Mouse (Mus musculus): ENCODE results near the gene Oxld1. TPM values are rescaled to one million over a fixed set of nuclear protein-coding genes. Genes with fewer than 3 reads are reported as not detected.
A peak's percentile ranks its signal among the peaks of the same experiment; 100 is the strongest.

Oxld1 gene
- polyA plus RNA-seq, 1 experiment from 2014 or later: 10.4 TPM

- Histone ChIP-seq H3K9me3 (no peaks in the 10 kb centered on the region), H3K36me3 (peaks cover 83% of the 10 kb centered on the region), H3K27me3 (no peaks in the 10 kb centered on the region), H3K9ac (replicated peaks) (peak overlapping the region; percentile 89), H3K4me1 (replicated peaks) (peaks cover 18% of the 10 kb centered on the region), H3K4me3 (replicated peaks) (peak overlapping the region; percentile 96), H3K27ac (peak overlapping the region; percentile 91), H3K4me2 (peak overlapping the region; percentile 87)
- WGBS: 82% methylated on average over 7 of the region's 7 CpGs
- no peak for ATAC-seq (ENCODE audit: insufficient number of reproducible peaks, insufficient read depth, low FRiP score, low TSS enrichment, low read depth)
Measured at GRCm38 (mm10) chr11:120483448-120483934, 25.6 kb upstream of the Oxld1 start.

GRCm38 (mm10) chr11:120472052-120472451 lies 14.2 kb upstream of the Oxld1 start:
- 94% methylated on average over 6 of the region's 6 CpGs for WGBS
- Histone ChIP-seq H3K4me2 (no peak overlapping the region), H3K4me3 (replicated peaks) (no peak overlapping the region), H3K9me3 (no peaks in the 10 kb centered on the region), H3K36me3 (peaks cover 81% of the 10 kb centered on the region), H3K4me1 (replicated peaks) (peaks cover 9% of the 10 kb centered on the region), H3K27ac (no peak overlapping the region), H3K9ac (replicated peaks) (no peak overlapping the region), H3K27me3 (no peaks in the 10 kb centered on the region)
- no peak for ATAC-seq (ENCODE audit: insufficient number of reproducible peaks, insufficient read depth, low FRiP score, low TSS enrichment, low read depth)

DNA sequence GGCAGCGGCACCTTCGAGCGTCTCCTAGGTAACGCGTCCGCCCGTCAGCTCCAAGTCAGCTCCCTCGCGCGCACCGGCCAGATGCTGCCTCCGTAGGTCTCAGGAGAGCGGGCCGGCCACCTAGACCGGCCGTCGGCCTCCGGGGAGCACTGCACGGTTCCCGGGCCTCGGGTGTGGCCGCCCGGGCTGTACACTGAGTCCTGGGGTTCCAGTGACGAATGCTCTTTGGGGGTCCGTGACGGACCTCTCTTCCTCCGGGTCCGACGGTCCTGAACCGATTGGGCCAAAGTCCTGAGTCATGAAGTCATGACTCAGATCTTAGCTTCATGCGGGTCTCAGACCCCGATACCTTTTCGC lies 9.8 kb upstream of the Oxld1 start:
- no peak; the same call in 1 of the 2 replicates for ATAC-seq (ENCODE audit: insufficient number of reproducible peaks, insufficient read depth, low FRiP score, low TSS enrichment, low read depth)
- Histone ChIP-seq H3K27ac (0 out of 2 replicates have a peak overlapping the region, but pooled peaks have one; percentile 50), H3K4me3 (replicated peaks) (peak overlapping the region; percentile 93), H3K9me3 (no peaks in the 10 kb centered on the region), H3K4me2 (peak overlapping the region; percentile 78), H3K4me1 (replicated peaks) (peaks cover 21% of the 10 kb centered on the region), H3K27me3 (no peaks in the 10 kb centered on the region), H3K9ac (replicated peaks) (peak overlapping the region; percentile 80), H3K36me3 (peaks cover 69% of the 10 kb centered on the region)
- 2% methylated on average over 33 of the region's 33 CpGs for WGBS

DNA sequence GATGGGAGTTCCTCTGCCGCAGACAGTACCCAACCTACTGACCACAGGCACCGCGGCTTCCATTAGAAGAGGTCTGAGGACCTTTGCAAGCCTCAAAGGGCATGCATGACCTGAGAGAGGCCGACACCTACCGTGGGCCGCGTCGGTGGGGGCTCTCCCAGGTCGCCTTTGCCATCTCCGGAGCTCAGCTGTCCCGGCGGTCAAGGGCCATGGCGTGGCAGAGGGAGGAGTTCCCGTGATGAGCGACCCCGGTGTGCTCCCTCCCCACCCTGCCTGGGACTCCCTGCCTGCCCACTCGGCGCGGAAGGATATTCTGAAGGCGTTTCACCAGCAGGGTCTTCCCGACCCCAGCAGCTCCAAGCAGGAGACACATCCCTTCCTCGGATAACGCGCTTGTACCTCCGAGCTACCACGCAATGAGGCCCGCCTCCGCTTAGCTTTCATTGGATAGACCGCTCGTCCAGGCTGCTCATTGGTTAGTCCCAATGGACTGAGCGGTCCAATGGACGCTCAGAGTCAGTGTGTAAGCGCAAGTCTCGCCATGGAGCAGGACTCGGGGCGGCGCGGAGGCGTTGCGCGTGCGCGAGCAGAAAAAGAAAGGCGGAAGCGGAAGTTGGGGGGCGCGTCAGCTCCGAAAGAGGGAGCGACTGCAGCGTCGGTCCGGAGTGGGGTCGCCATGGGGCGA lies 9.3 kb upstream of the Oxld1 start, which contains the start of gene Arl16:
Arl16 (minus strand) TSS at position 557 of the 685 bp plus-strand sequence.
- ATAC-seq (ENCODE audit: insufficient number of reproducible peaks, insufficient read depth, low FRiP score, low TSS enrichment, low read depth): peak; percentile 99
- Histone ChIP-seq H3K9ac (replicated peaks) (peak within 1 kb of the TSS; percentile 80), H3K27me3 (no peaks in the 10 kb centered on the region), H3K36me3 (peaks cover 69% of the 10 kb centered on the region), H3K4me3 (replicated peaks) (peak within 1 kb of the TSS; percentile 93), H3K9me3 (no peaks in the 10 kb centered on the region), H3K4me2 (peak within 1 kb of the TSS; percentile 78), H3K4me1 (replicated peaks) (peaks cover 21% of the 10 kb centered on the region), H3K27ac (peak within 1 kb of the TSS; percentile 70)
- WGBS: under 1% methylated on average over 54 of the region's 54 CpGs

- peaks cover 21% of the 10 kb centered on the region for H3K4me1 ChIP-seq (replicated peaks)
- H3K4me3 ChIP-seq (replicated peaks): peak overlapping the region; percentile 93; the same call in 1 of the 2 replicates
- H3K9me3 ChIP-seq: no peaks in the 10 kb centered on the region
- H3K4me2 ChIP-seq: 0 out of 2 replicates have a peak overlapping the region, but pooled peaks have one; percentile 78
- no peak overlapping the region for H3K9ac ChIP-seq (replicated peaks)
- H3K27ac ChIP-seq: no peak overlapping the region
- 91% methylated on average over 4 of the region's 4 CpGs for WGBS
- no peaks in the 10 kb centered on the region for H3K27me3 ChIP-seq
- no peak for ATAC-seq (ENCODE audit: insufficient number of reproducible peaks, insufficient read depth, low FRiP score, low TSS enrichment, low read depth)
- peaks cover 69% of the 10 kb centered on the region for H3K36me3 ChIP-seq
Measured at GRCm38 (mm10) chr11:120465521-120465920, 7.7 kb upstream of the Oxld1 start.

GRCm38 (mm10) chr11:120464365-120464764 lies 6.5 kb upstream of the Oxld1 start:
- peaks cover 23% of the 10 kb centered on the region for H3K4me1 ChIP-seq (replicated peaks)
- no peak overlapping the region for H3K4me3 ChIP-seq (replicated peaks)
- H3K36me3 ChIP-seq: peaks cover 68% of the 10 kb centered on the region
- no peak overlapping the region for H3K4me2 ChIP-seq
- H3K9ac ChIP-seq (replicated peaks): no peak overlapping the region
- ATAC-seq (ENCODE audit: insufficient number of reproducible peaks, insufficient read depth, low FRiP score, low TSS enrichment, low read depth): no peak
- no peaks in the 10 kb centered on the region for H3K27me3 ChIP-seq
- H3K9me3 ChIP-seq: no peaks in the 10 kb centered on the region
- H3K27ac ChIP-seq: no peak overlapping the region
- WGBS: 88% methylated on average over 5 of the region's 5 CpGs

GRCm38 (mm10) chr11:120463536-120463935 lies 5.7 kb upstream of the Oxld1 start:
- ATAC-seq (ENCODE audit: insufficient number of reproducible peaks, insufficient read depth, low FRiP score, low TSS enrichment, low read depth): no peak
- Histone ChIP-seq H3K27ac (no peak overlapping the region), H3K9me3 (no peaks in the 10 kb centered on the region), H3K27me3 (no peaks in the 10 kb centered on the region), H3K4me2 (no peak overlapping the region), H3K36me3 (peaks cover 65% of the 10 kb centered on the region), H3K4me3 (replicated peaks) (no peak overlapping the region), H3K9ac (replicated peaks) (no peak overlapping the region), H3K4me1 (replicated peaks) (peaks cover 27% of the 10 kb centered on the region)
- WGBS: 88% methylated on average over 2 of the region's 2 CpGs

- Histone ChIP-seq H3K36me3 (peaks cover 52% of the 10 kb centered on the region), H3K4me3 (replicated peaks) (peak overlapping the region; percentile 94), H3K4me2 (peak overlapping the region; percentile 88), H3K9me3 (no peaks in the 10 kb centered on the region), H3K9ac (replicated peaks) (peak overlapping the region; percentile 97), H3K27me3 (no peaks in the 10 kb centered on the region), H3K4me1 (replicated peaks) (peaks cover 15% of the 10 kb centered on the region), H3K27ac (no peak overlapping the region)
- ATAC-seq (ENCODE audit: insufficient number of reproducible peaks, insufficient read depth, low FRiP score, low TSS enrichment, low read depth): no peak
- 72% methylated on average over 6 of the region's 6 CpGs for WGBS
Measured at GRCm38 (mm10) chr11:120458847-120459597, 1.2 kb upstream of the Oxld1 start.

DNA sequence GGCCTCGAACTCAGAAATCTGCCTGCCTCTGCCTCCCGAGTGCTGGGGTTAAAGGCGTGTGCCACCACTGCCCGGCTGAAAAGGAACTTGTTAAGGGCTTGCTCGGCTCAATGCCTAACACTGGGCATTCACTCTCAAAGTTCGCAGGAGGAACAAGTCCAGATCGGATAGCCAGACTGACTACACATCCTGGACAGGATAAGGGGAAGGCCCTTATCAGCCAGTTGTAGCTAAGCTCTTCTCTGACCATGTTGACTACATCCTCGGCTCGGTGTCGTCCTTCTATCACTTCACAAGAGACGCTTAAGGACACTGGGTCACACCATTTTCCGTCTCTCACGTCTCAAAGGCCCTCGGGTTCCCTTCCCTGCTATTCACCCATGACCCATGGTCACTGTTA lies 498 bp downstream of the Oxld1 start:
- Histone ChIP-seq H3K27ac (peak overlapping the region; percentile 86), H3K27me3 (no peaks in the 10 kb centered on the region), H3K4me1 (replicated peaks) (peaks cover 15% of the 10 kb centered on the region), H3K9ac (replicated peaks) (peak overlapping the region; percentile 97), H3K4me3 (replicated peaks) (peak overlapping the region; percentile 94), H3K9me3 (no peaks in the 10 kb centered on the region), H3K36me3 (peaks cover 36% of the 10 kb centered on the region), H3K4me2 (peak overlapping the region; percentile 88)
- 35% methylated on average over 14 of the region's 14 CpGs for WGBS
- no peak for ATAC-seq (ENCODE audit: insufficient number of reproducible peaks, insufficient read depth, low FRiP score, low TSS enrichment, low read depth)

DNA sequence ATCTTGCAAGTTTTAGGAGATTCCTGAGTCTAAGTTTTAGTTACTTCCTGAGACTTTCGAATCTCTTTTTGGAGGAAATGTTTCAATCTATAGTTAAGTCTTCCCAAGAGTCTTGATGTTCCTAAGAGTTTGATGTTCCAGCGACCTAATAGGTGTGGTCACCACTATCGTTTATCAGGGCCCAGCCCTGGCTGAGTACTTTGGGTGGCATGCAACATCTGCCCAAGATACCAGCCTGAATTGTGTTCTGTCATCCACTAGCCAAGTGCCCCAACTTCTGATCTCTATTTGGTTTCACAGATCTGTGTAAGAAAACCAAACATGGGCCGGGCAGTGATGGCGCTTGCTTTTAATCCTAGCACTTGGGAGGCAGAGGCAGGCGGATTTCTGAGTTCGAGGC lies 2.5 kb downstream of the Oxld1 start:
- no peak overlapping the region for H3K4me2 ChIP-seq
- no peaks in the 10 kb centered on the region for H3K9me3 ChIP-seq
- H3K4me1 ChIP-seq (replicated peaks): peaks cover 15% of the 10 kb centered on the region
- H3K36me3 ChIP-seq: peaks cover 17% of the 10 kb centered on the region; the same call in 1 of the 2 replicates
- WGBS: 93% methylated on average over 7 of the region's 7 CpGs
- no peak overlapping the region for H3K27ac ChIP-seq
- ATAC-seq (ENCODE audit: insufficient number of reproducible peaks, insufficient read depth, low FRiP score, low TSS enrichment, low read depth): no peak
- no peak overlapping the region for H3K4me3 ChIP-seq (replicated peaks)
- H3K27me3 ChIP-seq: no peaks in the 10 kb centered on the region
- no peak overlapping the region for H3K9ac ChIP-seq (replicated peaks)

- Histone ChIP-seq H3K27ac (no peak overlapping the region), H3K4me1 (replicated peaks) (peaks cover 15% of the 10 kb centered on the region), H3K27me3 (no peaks in the 10 kb centered on the region), H3K36me3 (peaks cover 13% of the 10 kb centered on the region; the same call in 1 of the 2 replicates), H3K9me3 (no peaks in the 10 kb centered on the region), H3K9ac (replicated peaks) (no peak overlapping the region), H3K4me3 (replicated peaks) (no peak overlapping the region), H3K4me2 (no peak overlapping the region)
- no peak for ATAC-seq (ENCODE audit: insufficient number of reproducible peaks, insufficient read depth, low FRiP score, low TSS enrichment, low read depth)
- WGBS: 87% methylated on average over 4 of the region's 4 CpGs
Measured at GRCm38 (mm10) chr11:120454965-120455364, 2.9 kb downstream of the Oxld1 start.
